8 mouse cellular contexts compared by ENCODE assay signal in the genomic region with DNA sequence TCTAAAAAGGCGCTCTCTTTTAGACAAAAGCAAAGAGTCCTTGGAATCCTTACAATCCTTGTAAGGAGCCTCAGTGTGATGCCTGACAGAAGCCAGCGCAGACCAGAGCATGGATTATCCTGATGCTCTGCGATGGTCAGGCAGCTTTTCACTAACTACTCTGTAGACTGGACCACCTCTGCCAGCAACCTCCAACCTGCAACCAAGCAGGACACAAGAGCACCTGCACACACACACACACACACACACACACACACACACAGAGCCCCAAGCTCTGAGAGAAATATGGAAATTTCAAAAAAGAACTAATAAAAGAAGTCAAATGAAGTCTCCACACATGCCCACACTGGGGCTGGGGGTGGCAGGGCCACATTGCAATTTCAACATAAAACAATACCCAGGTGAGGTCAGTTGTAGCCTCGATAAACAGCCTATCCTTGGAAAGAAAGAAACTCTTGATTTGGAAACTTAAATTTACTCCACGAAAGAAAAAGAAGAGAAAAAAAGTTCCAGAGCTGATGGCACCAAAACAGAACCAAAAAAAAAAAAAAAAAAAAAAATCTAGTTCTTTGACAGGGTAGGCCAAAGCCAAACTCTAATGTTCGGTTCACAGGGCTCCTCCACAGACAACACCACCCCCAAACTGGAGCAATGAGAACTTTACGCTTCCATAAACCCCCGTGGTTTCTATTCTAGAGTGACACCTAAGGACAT. TPM values are rescaled to one million over a fixed set of nuclear protein-coding genes. Genes with fewer than 3 reads are reported as not detected.
A peak's percentile ranks its signal among the peaks of the same experiment; 100 is the strongest.
DNase-seq lines count a peak whose midpoint lies in the region; ATAC-seq and TF ChIP-seq lines count a peak whose summit lies in the region.

No protein-coding gene starts in this region.

- H3K27ac ChIP-seq in heart, embryonic 15.5 days = peak overlapping the region; percentile 96
- H3K27ac ChIP-seq in ES-Bruce4 (ENCODE audit: insufficient read depth, low read length) = peak overlapping the region; percentile 31
- H3K27ac ChIP-seq in forebrain, embryonic 14.5 days (ENCODE audit: low read depth, low read length) = peak overlapping the region; percentile 99; the same call in 1 of the 2 replicates
- peak overlapping the region; percentile 100 for H3K27ac ChIP-seq in liver, postnatal 0 days (ENCODE audit: low read depth)

- peak overlapping the region; percentile 99 for H3K9ac ChIP-seq in heart, embryonic 15.5 days
- peak overlapping the region; percentile 100 for H3K9ac ChIP-seq in ES-Bruce4 (ENCODE audit: low read depth, poor library complexity, severe bottlenecking)
- peak overlapping the region; percentile 100 for H3K9ac ChIP-seq in forebrain, embryonic 14.5 days (ENCODE audit: low read length)
- peak overlapping the region; percentile 100 for H3K9ac ChIP-seq in liver, postnatal 0 days (replicated peaks)

- WGBS in heart, embryonic 15.5 days = 43% methylated on average over 8 of the region's 8 CpGs
- 39% methylated on average over 8 of the region's 8 CpGs for WGBS in forebrain, embryonic 14.5 days
- WGBS in liver, postnatal 0 days (ENCODE audit: insufficient replicate concordance) = 38% methylated on average over 8 of the region's 8 CpGs

- no peak for TF ChIP-seq POLR2A in ES-Bruce4 (IDR thresholded peaks at IDR 0.05; ENCODE audit: insufficient read depth, low read length)

- no peak for ATAC-seq in heart, embryonic 15.5 days (replicated peaks; ENCODE audit: insufficient number of reproducible peaks, insufficient read depth, low FRiP score, low read depth)
- ATAC-seq in forebrain, embryonic 14.5 days = no peak
- no peak for ATAC-seq in liver, postnatal 0 days

- intact Hi-C loops in heart, postnatal 10 days (cut with DNase I) = no loop called here

- DNase-seq in heart, postnatal 10 days = no peak
- no peak for DNase-seq in forebrain, embryonic 14.5 days (ENCODE audit: low spot score)
- no peak for DNase-seq in liver, postnatal 0 days
- no peak for DNase-seq in left cerebral cortex, adult 9 months (ENCODE audit: low spot score in 2 of 2)
- DNase-seq in thymus, postnatal 4 days = no peak
- no peak for DNase-seq in right cerebral cortex, adult 18-20 months

- TF ChIP-seq EP300 in ES-Bruce4 (IDR thresholded peaks at IDR 0.05; ENCODE audit: insufficient read depth, low read depth, low read length) = no peak
- no peak for TF ChIP-seq EP300 in liver, postnatal 0 days (IDR thresholded peaks at IDR 0.05; ENCODE audit: low read depth)

- TF ChIP-seq CTCF in ES-Bruce4 (IDR thresholded peaks at IDR 0.05; ENCODE audit: low read depth, low read length) = no peak
- TF ChIP-seq CTCF in liver, postnatal 0 days (IDR thresholded peaks at IDR 0.05; ENCODE audit: low read depth) = no peak

- H3K27me3 ChIP-seq in heart, embryonic 15.5 days = no peaks in the 10 kb centered on the region
- H3K27me3 ChIP-seq in ES-Bruce4 (ENCODE audit: control insufficient read depth, insufficient read depth, low read length, poor library complexity, severe bottlenecking) = no peaks in the 10 kb centered on the region
- H3K27me3 ChIP-seq in forebrain, embryonic 14.5 days (replicated peaks; ENCODE audit: control insufficient read depth, insufficient read depth, low read length) = no peaks in the 10 kb centered on the region
- H3K27me3 ChIP-seq in liver, postnatal 0 days (ENCODE audit: insufficient read depth, low read length) = no peaks in the 10 kb centered on the region

- no peaks in the 10 kb centered on the region for H3K9me3 ChIP-seq in heart, embryonic 15.5 days (replicated peaks)
- H3K9me3 ChIP-seq in ES-Bruce4 (replicated peaks; ENCODE audit: control insufficient read depth, insufficient read depth, low read length, poor library complexity, severe bottlenecking) = no peaks in the 10 kb centered on the region
- H3K9me3 ChIP-seq in forebrain, embryonic 14.5 days (replicated peaks; ENCODE audit: control insufficient read depth, low read length) = no peaks in the 10 kb centered on the region
- no peaks in the 10 kb centered on the region for H3K9me3 ChIP-seq in liver, postnatal 0 days (ENCODE audit: low read length)

- peak overlapping the region; percentile 95 for H3K4me3 ChIP-seq in heart, embryonic 15.5 days
- H3K4me3 ChIP-seq in ES-Bruce4 (ENCODE audit: low read depth, low read length) = peak overlapping the region; percentile 64
- peak overlapping the region; percentile 90 for H3K4me3 ChIP-seq in forebrain, embryonic 14.5 days (ENCODE audit: low read depth, low read length)
- peak overlapping the region; percentile 93 for H3K4me3 ChIP-seq in liver, postnatal 0 days (ENCODE audit: low read depth, low read length)

- no peaks in the 10 kb centered on the region for H3K36me3 ChIP-seq in heart, embryonic 15.5 days
- H3K36me3 ChIP-seq in ES-Bruce4 (ENCODE audit: control insufficient read depth, insufficient read depth, low read length, poor library complexity, severe bottlenecking) = no peaks in the 10 kb centered on the region
- no peaks in the 10 kb centered on the region for H3K36me3 ChIP-seq in forebrain, embryonic 14.5 days (ENCODE audit: control insufficient read depth, insufficient read depth, low read length)
- H3K36me3 ChIP-seq in liver, postnatal 0 days (replicated peaks; ENCODE audit: insufficient read depth, low read length) = peaks cover 7% of the 10 kb centered on the region; the same call in 1 of the 2 replicates

- H3K4me1 ChIP-seq in heart, embryonic 15.5 days (replicated peaks) = peaks cover 43% of the 10 kb centered on the region
- H3K4me1 ChIP-seq in ES-Bruce4 (ENCODE audit: control insufficient read depth, insufficient read depth, low read length) = peaks cover 3% of the 10 kb centered on the region
- peaks cover 22% of the 10 kb centered on the region for H3K4me1 ChIP-seq in forebrain, embryonic 14.5 days (ENCODE audit: control insufficient read depth, insufficient read depth, low read length)
- H3K4me1 ChIP-seq in liver, postnatal 0 days (ENCODE audit: insufficient read depth) = peaks cover 28% of the 10 kb centered on the region

- H3K4me2 ChIP-seq in heart, embryonic 15.5 days = peak overlapping the region; percentile 72
- H3K4me2 ChIP-seq in forebrain, embryonic 14.5 days (ENCODE audit: low read length) = peak overlapping the region; percentile 83
- H3K4me2 ChIP-seq in liver, postnatal 0 days (ENCODE audit: low read depth, low read length) = peak overlapping the region; percentile 86

RNA-seq across cellular contexts. Expression of a gene that starts 2.2 kb away (rescaled TPM):
- polyA plus RNA-seq in heart, embryonic 15.5 days (2015; fragmentation: Nextera tagmentation; extraction: Ambion mirVana) = 7.1 and 9.1 TPM in 2 replicates
- total RNA-seq in heart, postnatal 10 days (2021) = 10 to 100 TPM; 25.7 to 26.6 TPM
- polyA plus RNA-seq in ES-Bruce4 (2011; ENCODE audit: insufficient read depth, insufficient read length, low read depth, missing spikeins) = 31.4 and 32.5 TPM in 2 replicates
- 4.7 and 7.4 TPM in 2 replicates for polyA plus RNA-seq in forebrain, embryonic 14.5 days (2014; fragmentation: Nextera tagmentation; extraction: Ambion mirVana)
- polyA plus RNA-seq in liver, postnatal 0 days (2015; fragmentation: Nextera tagmentation; extraction: Ambion mirVana) = 2.3 and 2.8 TPM in 2 replicates

Comparison
In these comparisons a context has a peak if more than half of its experiments do, and no peak if none do; other contexts are left out.
1. H3K27ac ChIP-seq: peak in every context shown above with its lines; median percentile 100 in liver, postnatal 0 days; 99 in forebrain, embryonic 14.5 days; 96 in heart, embryonic 15.5 days; 31 in ES-Bruce4.